Mouse (Mus musculus) bone marrow macrophage, adult 2 months (primary cell): ENCODE measurements around the gene Odf3l2. TPM values are rescaled to one million over a fixed set of nuclear protein-coding genes. Genes with fewer than 3 reads are reported as not detected.
A peak's percentile ranks its signal among the peaks of the same experiment; 100 is the strongest.

Experiments
- H3K27ac ChIP-seq: 2 replicates; pipeline ENCODE4 v1.5.1; 2012; ENCODE audit warnings: low read depth, low read length; ENCODE audit not compliant: insufficient read depth
- H3K4me1 ChIP-seq: 2 replicates; pipeline ENCODE4 v1.6.1; 2012; ENCODE audit warnings: low read length; ENCODE audit not compliant: control insufficient read depth, insufficient read depth
- H3K4me3 ChIP-seq: 2 replicates; pipeline ENCODE4 v1.5.1; 2012; ENCODE audit warnings: mild to moderate bottlenecking, low read length, moderate library complexity; ENCODE audit not compliant: insufficient read depth
- CTCF ChIP-seq: IDR thresholded peaks from 2 replicates; pipeline ENCODE4 v1.5.1; 2012; ENCODE audit warnings: low read depth, mild to moderate bottlenecking, low read length, moderate library complexity
- POLR2A ChIP-seq: IDR thresholded peaks from 2 replicates; pipeline ENCODE4 v1.6.1; 2012; ENCODE audit warnings: mild to moderate bottlenecking, low read depth, low read length, borderline replicate concordance
- polyA plus RNA-seq: library from polyadenylated mRNA; stranded (reverse); fragments of >200 nt; gene quantifications from 2 replicates; pipeline ENCODE4 v1.2.4, GENCODE M21; 2012; ENCODE audit not compliant: missing spikeins, insufficient read depth, insufficient read length

Odf3l2 gene
- polyA plus RNA-seq, 1 experiment, result not detected

DNA sequence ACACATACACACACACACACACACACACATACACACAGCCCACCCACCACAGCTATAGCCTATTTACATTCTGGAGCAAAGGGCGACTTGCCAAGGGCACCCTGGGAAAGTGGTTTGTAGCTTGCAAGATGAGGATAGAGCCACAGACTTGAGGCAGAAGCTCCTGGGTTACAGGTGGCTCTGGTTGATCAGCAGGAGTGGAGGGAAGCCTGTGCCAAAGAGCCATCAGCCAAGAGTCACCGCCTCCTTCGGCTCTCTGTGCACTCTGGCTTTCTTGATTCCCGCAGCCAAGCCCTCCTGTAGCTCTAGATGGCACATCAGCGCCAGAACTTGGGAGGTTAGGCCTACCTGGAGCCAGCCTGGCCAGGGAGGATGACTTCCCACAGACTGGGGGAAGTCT is 34.2 kb downstream of the Odf3l2 start:
- H3K4me3 ChIP-seq, result no peak overlapping the region
- no peak overlapping the region for H3K27ac ChIP-seq
- peaks cover 14% of the 10 kb centered on the region for H3K4me1 ChIP-seq
- TF ChIP-seq POLR2A (no peak), CTCF (no peak)

DNA sequence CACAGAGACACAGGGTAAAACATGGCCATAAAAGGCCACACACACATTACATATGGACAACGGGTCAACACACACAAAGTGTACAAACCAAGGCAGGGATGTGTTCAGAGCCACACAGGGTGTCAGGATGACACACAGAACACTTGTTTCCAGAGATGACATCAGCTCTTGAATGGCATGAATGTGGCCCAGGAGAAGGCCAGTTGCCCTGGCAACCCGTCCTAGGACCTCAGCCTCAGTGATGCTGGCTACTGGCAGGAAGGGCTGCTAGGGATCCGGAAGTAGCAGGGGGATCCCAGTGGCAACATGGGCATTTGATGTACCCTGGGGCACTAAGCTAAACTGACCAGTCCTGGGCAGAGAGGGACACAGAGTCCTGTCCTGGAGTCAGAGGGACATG is 36.3 kb downstream of the Odf3l2 start:
- Histone ChIP-seq H3K4me3 (no peak overlapping the region), H3K27ac (no peak overlapping the region), H3K4me1 (peaks cover 14% of the 10 kb centered on the region)
- TF ChIP-seq CTCF (no peak), POLR2A (no peak)

DNA sequence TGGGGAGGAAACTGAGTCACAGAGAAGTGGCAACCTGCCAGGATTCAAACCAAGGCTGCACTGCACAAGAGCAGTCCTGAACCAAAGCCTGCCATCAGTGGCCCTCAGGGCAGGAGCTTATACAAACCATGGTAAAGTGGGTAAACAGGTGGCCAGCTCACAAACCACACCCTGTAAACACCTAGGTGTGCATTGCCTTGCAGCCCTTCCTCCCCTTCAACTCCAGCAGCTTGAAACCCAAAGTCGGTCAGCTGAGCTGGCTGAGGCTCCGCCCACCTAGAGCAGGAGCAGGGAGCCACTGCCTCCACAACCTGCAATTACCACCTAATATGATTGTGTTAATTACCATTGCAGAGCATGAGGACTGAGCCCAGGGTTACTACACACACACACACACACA is 37.6 kb downstream of the Odf3l2 start:
- TF ChIP-seq CTCF, result no peak
- no peak for TF ChIP-seq POLR2A
- Histone ChIP-seq H3K4me1 (peaks cover 10% of the 10 kb centered on the region), H3K4me3 (no peak overlapping the region), H3K27ac (no peak overlapping the region)

DNA sequence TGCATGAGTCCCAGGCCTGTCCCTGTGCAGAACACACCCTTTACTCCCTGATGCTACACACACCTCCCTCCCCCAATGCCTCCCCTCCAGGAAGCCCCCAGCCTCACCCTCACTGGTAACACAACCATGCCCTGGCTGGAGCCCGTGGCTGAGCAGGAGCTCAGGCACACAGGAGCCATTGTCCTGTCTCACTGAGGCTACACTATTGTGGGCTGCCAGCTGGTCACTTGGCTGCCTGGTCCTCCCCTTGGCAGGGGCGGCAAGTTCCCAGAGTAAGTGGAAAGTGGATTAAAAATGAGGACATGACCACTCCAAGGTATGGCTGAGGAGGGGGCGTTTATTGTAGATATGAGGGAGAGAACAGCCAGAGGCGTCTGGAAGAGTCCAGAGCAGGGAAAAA is 39.0 kb downstream of the Odf3l2 start:
- H3K27ac ChIP-seq, result no peak overlapping the region
- 0 out of 2 replicates have a peak, but pooled peaks cover 3% of the 10 kb centered on the region for H3K4me1 ChIP-seq
- H3K4me3 ChIP-seq, result no peak overlapping the region
- TF ChIP-seq CTCF (no peak), POLR2A (no peak)

DNA sequence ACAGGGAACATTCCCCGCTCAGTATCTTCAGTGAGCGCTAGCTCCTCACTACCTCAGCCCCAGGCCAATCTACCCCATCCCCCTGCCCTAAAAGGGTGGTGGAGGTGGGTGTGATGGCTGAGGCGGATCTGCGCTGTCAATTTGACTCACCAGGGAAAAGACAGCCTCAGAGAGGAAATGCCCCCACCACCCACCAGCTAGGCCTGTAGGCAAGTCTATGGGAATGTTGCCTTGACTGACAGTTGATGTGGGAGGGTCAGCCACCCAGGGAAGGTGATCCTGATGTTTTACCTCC is 47.7 kb downstream of the Odf3l2 start:
- Histone ChIP-seq H3K4me3 (no peak overlapping the region), H3K27ac (no peak overlapping the region), H3K4me1 (peaks cover 16% of the 10 kb centered on the region)
- TF ChIP-seq POLR2A, result no peak
- TF ChIP-seq CTCF, result no peak

DNA sequence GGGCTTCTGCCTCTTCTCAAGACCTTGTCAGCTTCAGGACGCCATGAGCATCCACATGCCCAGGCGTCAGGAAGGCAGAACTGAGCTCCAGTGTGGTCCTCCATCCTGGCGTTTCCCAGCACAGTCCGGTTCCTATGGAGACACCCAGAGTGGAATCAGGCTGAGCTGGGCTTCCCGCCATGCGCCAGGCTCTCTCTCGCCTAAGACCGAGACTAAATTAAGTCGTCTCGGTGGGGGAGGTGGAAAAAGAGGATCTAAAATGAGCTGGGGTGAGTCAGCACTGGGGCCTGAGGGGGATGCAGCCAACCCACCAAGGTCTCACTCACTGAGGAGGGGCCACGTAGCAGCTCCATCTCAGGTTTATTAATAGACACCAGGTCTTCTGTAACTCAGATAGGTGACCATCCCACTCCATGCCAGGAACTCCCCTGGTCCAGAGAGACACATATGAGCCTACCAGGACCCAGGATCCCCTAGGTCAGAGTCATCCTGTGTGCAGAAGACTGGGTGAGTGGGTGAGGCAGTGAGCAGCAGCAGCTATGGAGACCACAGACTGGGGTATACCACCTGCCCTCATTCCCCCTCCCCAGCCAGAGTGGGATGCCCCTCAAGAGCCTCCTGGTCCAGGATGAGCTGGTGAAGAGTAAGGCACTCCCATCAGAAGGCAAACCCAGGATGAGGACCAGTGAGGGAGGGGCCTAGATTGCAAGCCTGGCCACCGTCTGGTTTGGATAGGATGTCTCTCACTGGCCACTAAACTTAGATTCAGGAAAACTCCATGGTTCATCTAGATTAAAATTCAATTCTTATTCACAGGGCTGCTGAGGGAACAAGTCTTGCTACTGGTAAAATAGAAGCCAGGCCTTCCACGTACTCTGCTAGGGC is 48.2 kb downstream of the Odf3l2 start:
- no peak overlapping the region for H3K4me3 ChIP-seq
- TF ChIP-seq CTCF, result no peak
- no peak for TF ChIP-seq POLR2A
- no peak overlapping the region for H3K27ac ChIP-seq
- peaks cover 16% of the 10 kb centered on the region for H3K4me1 ChIP-seq

DNA sequence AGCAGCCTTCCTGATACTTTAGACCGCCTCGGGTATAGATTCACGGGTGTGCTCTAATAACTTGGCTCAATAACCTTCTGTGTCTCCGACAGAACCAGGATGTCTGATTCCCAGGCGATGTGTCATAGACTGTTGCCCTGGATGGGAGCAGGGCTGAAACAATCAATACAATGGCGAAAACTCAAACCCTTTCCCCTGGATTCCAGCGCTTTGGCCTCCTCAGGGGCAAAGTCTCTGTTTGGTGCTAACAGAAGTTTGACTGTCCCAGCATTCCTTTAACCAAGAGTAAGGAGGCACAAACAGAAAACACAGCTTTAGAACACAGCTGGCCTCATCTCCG is 50.0 kb downstream of the Odf3l2 start:
- no peak for TF ChIP-seq POLR2A
- TF ChIP-seq CTCF, result no peak
- peaks cover 22% of the 10 kb centered on the region for H3K4me1 ChIP-seq
- H3K4me3 ChIP-seq, result no peak overlapping the region
- H3K27ac ChIP-seq, result no peak overlapping the region

DNA sequence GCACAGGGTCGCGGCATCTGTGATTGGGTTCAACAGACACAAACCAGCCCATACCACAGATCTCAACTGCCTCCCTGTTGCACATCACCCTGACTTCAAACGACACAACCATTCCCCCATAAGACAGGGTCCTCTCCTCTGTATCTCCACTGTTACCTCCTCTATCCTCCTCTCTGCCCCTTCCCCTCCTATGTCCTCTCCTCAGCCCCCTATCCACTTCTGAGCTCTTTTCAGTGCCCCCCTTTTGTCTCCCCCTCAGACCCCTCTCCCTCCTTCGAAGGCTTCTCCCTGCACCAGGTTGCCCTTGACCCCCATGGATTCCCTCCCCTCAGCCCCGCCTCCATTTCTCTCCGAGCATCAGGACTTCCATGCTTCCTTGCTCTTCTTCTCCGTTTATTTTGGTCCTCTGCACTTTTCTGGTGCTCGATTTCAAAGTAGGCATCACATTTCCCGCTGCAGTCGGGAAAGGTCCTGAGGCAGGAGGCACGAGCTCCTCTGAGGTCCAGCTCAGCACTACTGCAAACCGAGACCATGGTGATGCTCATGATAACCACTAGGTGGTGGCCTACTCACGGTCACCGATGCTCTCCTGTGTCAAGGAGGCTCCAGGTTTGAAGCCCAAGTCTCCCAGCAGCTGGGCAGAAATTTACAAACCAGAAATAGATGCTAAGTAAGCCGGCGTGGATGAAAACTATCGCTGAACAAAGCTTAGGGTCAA is 50.5 kb downstream of the Odf3l2 start:
- no peak for TF ChIP-seq POLR2A
- TF ChIP-seq CTCF, result peak; percentile 83
- H3K4me1 ChIP-seq, result peaks cover 27% of the 10 kb centered on the region
- no peak overlapping the region for H3K4me3 ChIP-seq
- no peak overlapping the region for H3K27ac ChIP-seq

DNA sequence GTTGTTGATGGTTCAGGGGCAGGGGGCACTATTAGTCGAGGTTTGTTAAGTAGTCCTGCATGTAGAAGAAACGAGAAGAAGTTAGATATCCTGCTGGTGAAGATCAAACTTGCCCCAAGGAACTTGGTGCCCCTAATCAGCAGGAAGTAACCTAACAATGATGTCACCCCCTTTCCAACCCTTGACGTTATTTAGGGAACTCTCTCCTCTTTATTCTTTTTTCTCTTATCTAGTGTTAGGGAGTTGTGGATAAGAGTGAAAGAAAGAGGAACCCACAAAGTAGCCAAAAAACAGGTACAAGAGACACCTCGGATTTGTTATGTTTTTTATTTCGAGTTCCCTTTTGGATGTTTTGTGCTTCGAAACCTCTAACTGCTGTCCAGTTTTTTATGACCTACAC is 51.4 kb downstream of the Odf3l2 start:
- peaks cover 31% of the 10 kb centered on the region for H3K4me1 ChIP-seq
- TF ChIP-seq POLR2A (no peak), CTCF (no peak)
- no peak overlapping the region for H3K4me3 ChIP-seq
- H3K27ac ChIP-seq, result no peak overlapping the region

DNA sequence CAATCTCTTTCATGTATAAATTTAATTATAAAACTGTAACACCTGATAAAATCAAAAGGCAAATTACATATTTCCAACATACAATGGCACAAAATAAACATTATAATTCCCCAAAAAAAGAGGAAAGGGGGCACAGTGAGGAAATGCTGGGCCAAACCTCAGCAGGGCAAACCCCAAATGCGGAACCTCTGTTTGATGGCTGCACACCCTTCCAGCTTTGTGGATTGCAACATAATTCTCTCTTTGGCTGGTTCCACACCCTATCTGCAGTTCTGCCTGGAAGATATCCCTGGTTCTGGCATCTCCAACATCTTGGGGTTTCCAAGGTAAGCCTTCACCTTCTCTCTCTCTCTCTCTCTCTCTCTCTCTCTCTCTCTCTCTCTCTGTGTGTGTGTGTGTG is 54.8 kb downstream of the Odf3l2 start:
- H3K27ac ChIP-seq, result peak overlapping the region; percentile 42; the same call in 1 of the 2 replicates
- TF ChIP-seq POLR2A (no peak), CTCF (no peak)
- H3K4me1 ChIP-seq, result peaks cover 33% of the 10 kb centered on the region
- no peak overlapping the region for H3K4me3 ChIP-seq

Other genes with a start within 250 kb of the Odf3l2 start
- gene Vmn2r83, start 177.0 kb downstream of the Odf3l2 start, polyA plus RNA-seq, result not detected in 2 replicates
- 16.9 and 21.1 TPM in 2 replicates for gene Plpp2, start 111.9 kb downstream of the Odf3l2 start, polyA plus RNA-seq
- gene Mier2, start 90.5 kb downstream of the Odf3l2 start, polyA plus RNA-seq, result 32.1 and 35.1 TPM in 2 replicates
- gene Theg, start 58.4 kb downstream of the Odf3l2 start, polyA plus RNA-seq, result not detected in 2 replicates
- gene C2cd4c, start 31.7 kb downstream of the Odf3l2 start, polyA plus RNA-seq, result 0.29 TPM in 1 of 2 replicates, not detected in the other
- 0.40 and 0.71 TPM in 2 replicates for gene Shc2, start 7.8 kb downstream of the Odf3l2 start, polyA plus RNA-seq
- not detected in 2 replicates for gene Madcam1, start 18.8 kb upstream of the Odf3l2 start, polyA plus RNA-seq
- gene Tpgs1, start 23.6 kb upstream of the Odf3l2 start, polyA plus RNA-seq, result 32.7 and 36.2 TPM in 2 replicates
- gene Cdc34, start 36.5 kb upstream of the Odf3l2 start, polyA plus RNA-seq, result 74.9 and 77.1 TPM in 2 replicates
- 0.84 TPM in 1 of 2 replicates, not detected in the other for gene Gzmm, start 43.3 kb upstream of the Odf3l2 start, polyA plus RNA-seq
- 300 and 307 TPM in 2 replicates for gene Bsg, start 58.8 kb upstream of the Odf3l2 start, polyA plus RNA-seq
- 0.86 and 1.3 TPM in 2 replicates for gene Hcn2, start 70.9 kb upstream of the Odf3l2 start, polyA plus RNA-seq
- 18.8 and 19.8 TPM in 2 replicates for gene Polrmt, start 100.8 kb upstream of the Odf3l2 start, polyA plus RNA-seq
- gene Fgf22, start 109.3 kb upstream of the Odf3l2 start, polyA plus RNA-seq, result not detected in 2 replicates
- gene Rnf126, start 121.2 kb upstream of the Odf3l2 start, polyA plus RNA-seq, result 23.3 and 27.6 TPM in 2 replicates
- 1.0 and 1.1 TPM in 2 replicates for gene Fstl3, start 131.5 kb upstream of the Odf3l2 start, polyA plus RNA-seq
- not detected in 2 replicates for gene Prss57, start 145.2 kb upstream of the Odf3l2 start, polyA plus RNA-seq
- 2.9 and 3.4 TPM in 2 replicates for gene Palm, start 147.8 kb upstream of the Odf3l2 start, polyA plus RNA-seq
- gene Misp, start 175.3 kb upstream of the Odf3l2 start, polyA plus RNA-seq, result 0.91 TPM in 1 of 2 replicates, not detected in the other
- 129 and 141 TPM in 2 replicates for gene Ptbp1, start 208.7 kb upstream of the Odf3l2 start, polyA plus RNA-seq
- gene Prtn3, start 228.7 kb upstream of the Odf3l2 start, polyA plus RNA-seq, result not detected in 2 replicates
- gene Plppr3, start 228.9 kb upstream of the Odf3l2 start, polyA plus RNA-seq, result not detected in 2 replicates
- gene Elane, start 240.5 kb upstream of the Odf3l2 start, polyA plus RNA-seq, result 0.75 TPM in 1 of 2 replicates, not detected in the other
- 1.3 TPM in 1 of 2 replicates, not detected in the other for gene Cfd, start 245.1 kb upstream of the Odf3l2 start, polyA plus RNA-seq